Mouse (Mus musculus): ENCODE measurements at regions not wholly inside any gene's neighbourhood (a gene's known extent, or its start where the extent isn't known, plus 50 kb on each side); places are given as distances from the start of the nearest gene placed in this dataset.

DNA sequence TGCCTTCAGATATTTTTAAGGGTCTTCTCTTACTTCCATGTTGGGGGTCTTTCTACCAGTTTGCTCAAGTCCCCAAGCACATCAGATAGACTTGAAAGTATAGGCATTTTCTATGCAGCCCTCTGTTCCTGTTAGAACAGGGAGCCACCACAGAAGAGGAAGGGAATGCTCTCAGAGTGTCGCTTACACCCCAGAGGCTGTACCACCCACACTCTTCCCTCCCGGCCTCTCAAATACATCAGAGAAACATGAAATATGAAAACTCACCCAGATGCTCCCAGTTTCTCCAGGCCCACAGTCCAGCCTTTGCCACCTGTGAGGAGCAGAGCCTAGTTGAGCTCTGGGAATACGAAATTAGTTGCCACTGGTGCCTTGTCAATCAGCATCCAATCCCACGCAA is 423.2 kb upstream of the Meis1 start:
- TF ChIP-seq CTCF (IDR thresholded peaks at IDR 0.05; ENCODE audit: extremely low read depth, insufficient read depth, low read length) (no peak), POLR2A (IDR thresholded peaks at IDR 0.05; ENCODE audit: extremely low read depth, insufficient read depth, low read length) (no peak)

Measured in cortical plate, adult 2 months (tissue).